Mouse (Mus musculus): ENCODE measurements around the gene Gbp3. TPM values are rescaled to one million over a fixed set of nuclear protein-coding genes. Genes with fewer than 3 reads are reported as not detected.

The Gbp3 gene
- 7.6 TPM for polyA plus RNA-seq (2015; fragmentation: Illumina TruSeq; extraction: RNeasy Lipid Tissue Mini Kit (QIAGEN cat#74804); ENCODE audit: insufficient read depth, low read depth, low replicate concordance)

GRCm38 (mm10) chr3:142559632-142560228 lies at the start of gene Gbp3:
Gbp3 (plus strand) TSS chr3:142560026.

GRCm38 (mm10) chr3:142530087-142530953 lies 29.5 kb upstream of the Gbp3 start, which contains the start of gene Gbp7:
Gbp7 (plus strand) TSS chr3:142530342.

GRCm38 (mm10) chr3:142594547-142594946 lies 34.7 kb downstream of the Gbp3 start, which contains the start of gene Gbp2b:
Gbp2b (plus strand) TSS chr3:142594847.

GRCm38 (mm10) chr3:142620111-142620955 lies 60.5 kb downstream of the Gbp3 start, which contains the start of gene Gbp2:
Gbp2 (plus strand) TSS chr3:142620602.

Other genes with a start within 250 kb of the Gbp3 start
- 8.6 TPM for gene Pdlim5, start 164.3 kb upstream of the Gbp3 start, polyA plus RNA-seq (2015; fragmentation: Illumina TruSeq; extraction: RNeasy Lipid Tissue Mini Kit (QIAGEN cat#74804); ENCODE audit: insufficient read depth, low read depth, low replicate concordance)
- gene Gbp5, start 66.0 kb upstream of the Gbp3 start, polyA plus RNA-seq (2015; fragmentation: Illumina TruSeq; extraction: RNeasy Lipid Tissue Mini Kit (QIAGEN cat#74804); ENCODE audit: insufficient read depth, low read depth, low replicate concordance), result 2.4 TPM
- gene Gbp7, start 29.7 kb upstream of the Gbp3 start, polyA plus RNA-seq (2015; fragmentation: Illumina TruSeq; extraction: RNeasy Lipid Tissue Mini Kit (QIAGEN cat#74804); ENCODE audit: insufficient read depth, low read depth, low replicate concordance), result 4.0 TPM
- gene Gbp2b, start 34.8 kb downstream of the Gbp3 start, polyA plus RNA-seq (2015; fragmentation: Illumina TruSeq; extraction: RNeasy Lipid Tissue Mini Kit (QIAGEN cat#74804); ENCODE audit: insufficient read depth, low read depth, low replicate concordance), result 0.28 TPM
- 18.0 TPM for gene Gbp2, start 60.6 kb downstream of the Gbp3 start, polyA plus RNA-seq (2015; fragmentation: Illumina TruSeq; extraction: RNeasy Lipid Tissue Mini Kit (QIAGEN cat#74804); ENCODE audit: insufficient read depth, low read depth, low replicate concordance)
- gene Kyat3, start 141.0 kb downstream of the Gbp3 start, polyA plus RNA-seq (2015; fragmentation: Illumina TruSeq; extraction: RNeasy Lipid Tissue Mini Kit (QIAGEN cat#74804); ENCODE audit: insufficient read depth, low read depth, low replicate concordance), result 7.4 TPM
- 10.1 TPM for gene Gtf2b, start 205.0 kb downstream of the Gbp3 start, polyA plus RNA-seq (2015; fragmentation: Illumina TruSeq; extraction: RNeasy Lipid Tissue Mini Kit (QIAGEN cat#74804); ENCODE audit: insufficient read depth, low read depth, low replicate concordance)

Data from pancreas, adult 10 weeks (tissue).